Mouse (Mus musculus) embryonic fibroblast, embryonic 13.5 days (primary cell): ENCODE results near the gene Pcyt2. TPM values are rescaled to one million over a fixed set of nuclear protein-coding genes. Genes with fewer than 3 reads are reported as not detected.

Source experiments
- H3K27ac ChIP-seq: 2 replicates; pipeline ENCODE4 v1.5.1; 2012; ENCODE audit warnings: low read length, control low read depth, inconsistent platforms; ENCODE audit not compliant: insufficient read depth
- H3K4me1 ChIP-seq: 2 replicates; pipeline ENCODE4 v1.6.1; 2011; ENCODE audit warnings: low read length; ENCODE audit not compliant: control insufficient read depth, insufficient read depth
- H3K4me3 ChIP-seq: 2 replicates; pipeline ENCODE4 v1.5.1; 2011; ENCODE audit warnings: mild to moderate bottlenecking, control low read depth, low read length; ENCODE audit not compliant: insufficient read depth
- CTCF ChIP-seq: IDR thresholded peaks from 2 replicates; pipeline ENCODE4 v1.5.1; 2011; ENCODE audit warnings: mild to moderate bottlenecking, control low read depth, low read length, moderate library complexity, borderline replicate concordance; ENCODE audit not compliant: insufficient read depth
- POLR2A ChIP-seq: IDR thresholded peaks from 2 replicates; pipeline ENCODE4 v1.6.1; 2011; ENCODE audit warnings: low read depth, mild to moderate bottlenecking, control low read depth, low read length, moderate library complexity
- polyA plus RNA-seq: library from polyadenylated mRNA; stranded (reverse); fragments of >200 nt; gene quantifications from 2 replicates; pipeline ENCODE4 v1.2.4, GENCODE M21; 2011; ENCODE audit warnings: low read depth; ENCODE audit not compliant: missing spikeins, insufficient read length

Pcyt2 gene
- polyA plus RNA-seq, 1 experiment, result 45.2 TPM

- H3K27ac ChIP-seq, result no peak overlapping the region
- H3K4me3 ChIP-seq, result no peak overlapping the region
- TF ChIP-seq POLR2A, result no peak
- no peak for TF ChIP-seq CTCF
- no peaks in the 10 kb centered on the region for H3K4me1 ChIP-seq
Measured at GRCm38 (mm10) chr11:120618619-120619535, 1.1 kb upstream of the Pcyt2 start.

DNA sequence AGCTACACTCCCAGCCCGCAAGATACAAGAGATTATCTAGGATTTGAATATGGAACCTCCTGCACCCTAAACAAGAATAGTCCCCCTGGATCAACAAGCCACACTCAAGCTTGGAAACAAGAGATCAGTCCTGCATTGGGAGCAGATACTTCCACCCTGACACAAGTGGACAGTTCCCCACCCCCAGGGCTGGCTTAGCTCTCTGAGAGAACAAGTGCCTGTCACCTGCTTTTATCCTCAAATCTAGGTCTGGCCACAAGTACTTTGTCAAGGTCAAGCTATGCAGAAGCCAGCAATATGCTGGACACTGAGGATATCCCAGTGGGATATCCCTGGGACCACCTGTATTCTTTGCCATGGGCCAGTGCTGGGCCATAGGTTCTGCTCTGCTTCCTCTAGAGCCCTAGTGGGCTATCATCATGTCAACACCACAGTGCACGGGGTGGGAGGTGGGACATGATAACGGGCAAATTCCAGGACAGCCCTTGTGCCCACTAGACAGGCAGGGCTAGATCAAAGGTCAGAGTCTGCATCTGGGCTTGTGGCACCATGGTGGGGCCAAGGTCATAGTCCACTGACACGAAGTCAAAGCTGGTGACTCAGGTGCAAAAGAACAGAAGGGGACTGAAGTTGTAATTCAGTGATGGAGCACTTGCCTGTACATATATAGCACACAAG, 980 bp downstream of the Pcyt2 start:
- Histone ChIP-seq H3K4me3 (peak overlapping the region; percentile 84), H3K4me1 (no peaks in the 10 kb centered on the region), H3K27ac (no peak overlapping the region)
- no peak for TF ChIP-seq CTCF
- no peak for TF ChIP-seq POLR2A

GRCm38 (mm10) chr11:120615606-120616203, 2.0 kb downstream of the Pcyt2 start:
- no peaks in the 10 kb centered on the region for H3K4me1 ChIP-seq
- TF ChIP-seq POLR2A, result no peak
- TF ChIP-seq CTCF, result no peak
- no peak overlapping the region for H3K4me3 ChIP-seq
- no peak overlapping the region for H3K27ac ChIP-seq

DNA sequence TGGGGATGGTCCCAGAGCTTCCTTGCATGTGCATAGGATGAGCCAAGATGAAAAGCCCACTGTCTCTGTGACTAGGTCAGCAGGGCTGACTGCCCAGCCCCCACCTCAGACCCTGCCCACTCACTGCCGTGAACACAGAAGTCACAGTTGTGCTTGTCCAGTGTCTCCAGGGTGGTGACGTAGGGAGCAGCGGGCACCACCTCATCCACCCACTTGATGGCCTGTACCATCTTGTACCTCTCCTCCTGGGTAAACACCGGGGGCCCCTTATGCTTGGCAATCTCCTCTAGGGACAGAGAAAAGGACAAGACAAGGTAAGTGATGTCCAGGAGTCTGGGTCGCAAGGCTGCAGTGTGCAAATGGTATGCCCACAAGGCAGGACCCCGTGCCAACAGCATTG, 2.6 kb downstream of the Pcyt2 start:
- Histone ChIP-seq H3K27ac (no peak overlapping the region), H3K4me1 (no peaks in the 10 kb centered on the region), H3K4me3 (no peak overlapping the region)
- TF ChIP-seq POLR2A (no peak), CTCF (no peak)

- H3K27ac ChIP-seq, result no peak overlapping the region
- H3K4me1 ChIP-seq, result 0 out of 2 replicates have a peak, but pooled peaks cover 3% of the 10 kb centered on the region
- no peak for TF ChIP-seq CTCF
- no peak for TF ChIP-seq POLR2A
Measured at GRCm38 (mm10) chr11:120613976-120614375, 3.8 kb downstream of the Pcyt2 start.

GRCm38 (mm10) chr11:120613481-120613972, 4.2 kb downstream of the Pcyt2 start:
- no peak overlapping the region for H3K4me3 ChIP-seq
- no peak overlapping the region for H3K27ac ChIP-seq
- no peak for TF ChIP-seq CTCF
- TF ChIP-seq POLR2A, result no peak
- H3K4me1 ChIP-seq, result 0 out of 2 replicates have a peak, but pooled peaks cover 7% of the 10 kb centered on the region

More at GRCm38 (mm10) chr11:120613976-120614375, 3.8 kb downstream of the Pcyt2 start:
- H3K4me3 ChIP-seq, result no peak overlapping the region

DNA sequence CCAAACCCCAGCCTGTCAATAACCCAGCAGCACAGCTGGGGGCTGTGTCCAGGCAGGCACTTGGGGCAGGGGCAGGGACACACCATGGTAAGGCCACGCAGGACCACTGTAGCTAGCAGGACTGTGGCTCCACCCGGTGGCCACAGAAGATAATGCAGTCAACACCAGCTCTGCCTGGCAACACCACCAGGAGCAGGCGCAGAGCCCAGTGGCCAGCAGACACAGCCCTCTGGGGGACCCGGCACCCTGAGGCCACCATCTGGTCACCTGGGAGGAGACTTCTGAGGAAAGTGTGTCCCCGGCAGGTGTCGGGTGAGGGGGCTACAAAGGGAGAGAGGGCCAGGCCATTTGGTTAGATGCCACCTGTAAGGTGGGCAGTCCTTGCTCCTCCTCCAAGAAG, 5.0 kb downstream of the Pcyt2 start:
- TF ChIP-seq CTCF (peak; percentile 85), POLR2A (no peak)
- Histone ChIP-seq H3K4me1 (0 out of 2 replicates have a peak, but pooled peaks cover 11% of the 10 kb centered on the region), H3K4me3 (no peak overlapping the region), H3K27ac (no peak overlapping the region)

GRCm38 (mm10) chr11:120610477-120611046, 7.2 kb downstream of the Pcyt2 start:
- no peak overlapping the region for H3K27ac ChIP-seq
- TF ChIP-seq POLR2A, result no peak
- TF ChIP-seq CTCF, result no peak
- H3K4me1 ChIP-seq, result 0 out of 2 replicates have a peak, but pooled peaks cover 13% of the 10 kb centered on the region
- H3K4me3 ChIP-seq, result no peak overlapping the region

DNA sequence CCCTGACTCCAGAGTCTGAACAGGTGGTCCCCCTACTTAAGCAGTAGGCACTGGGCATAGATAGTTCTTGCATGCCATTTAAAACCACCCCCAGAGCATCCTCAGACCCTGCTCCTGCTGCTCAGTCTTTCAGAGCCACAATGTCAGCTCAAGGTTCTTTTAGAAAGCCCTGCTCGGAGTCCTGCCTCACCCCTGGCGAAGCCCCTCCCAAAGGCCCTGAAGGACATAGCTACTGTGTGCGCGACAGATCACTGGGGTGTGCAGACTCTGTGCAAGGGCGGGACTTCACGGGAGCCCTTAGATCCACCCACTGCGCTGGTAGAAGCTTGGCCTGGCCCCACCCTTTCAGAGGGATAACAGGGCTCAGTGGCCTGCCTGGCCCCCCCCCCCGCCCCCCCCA, 8.5 kb downstream of the Pcyt2 start:
- H3K27ac ChIP-seq, result no peak overlapping the region
- H3K4me3 ChIP-seq, result no peak overlapping the region
- TF ChIP-seq CTCF (no peak), POLR2A (no peak)
- 0 out of 2 replicates have a peak, but pooled peaks cover 13% of the 10 kb centered on the region for H3K4me1 ChIP-seq
